Mouse (Mus musculus): ENCODE results near the gene Prdm4. TPM values are rescaled to one million over a fixed set of nuclear protein-coding genes. Genes with fewer than 3 reads are reported as not detected.

Gene Prdm4
- polyA plus RNA-seq, 1 experiment from 2014 or later: 23.6 TPM

Other genes with a start within 250 kb of the Prdm4 start
- gene Pwp1, start 87.6 kb downstream of the Prdm4 start, polyA plus RNA-seq (2015; fragmentation: Nextera tagmentation; extraction: Ambion mirVana): 66.8 and 68.5 TPM in 2 replicates
- 0.13 and 0.47 TPM in 2 replicates for gene Ascl4, start 10.5 kb upstream of the Prdm4 start, polyA plus RNA-seq (2015; fragmentation: Nextera tagmentation; extraction: Ambion mirVana)
- gene Rtcb, start 40.7 kb upstream of the Prdm4 start, polyA plus RNA-seq (2015; fragmentation: Nextera tagmentation; extraction: Ambion mirVana): 182 and 186 TPM in 2 replicates
- gene Bpifc, start 94.8 kb upstream of the Prdm4 start, polyA plus RNA-seq (2015; fragmentation: Nextera tagmentation; extraction: Ambion mirVana): not detected in 2 replicates
- gene Fbxo7, start 104.8 kb upstream of the Prdm4 start, polyA plus RNA-seq (2015; fragmentation: Nextera tagmentation; extraction: Ambion mirVana): 17.0 and 21.6 TPM in 2 replicates

Data from hindbrain, embryonic 13.5 days (tissue).